Mouse (Mus musculus) bone marrow, adult 2 months (tissue): ENCODE measurements around the gene Tstd1.

Experiments
- CTCF ChIP-seq: fragments of 200-500 bp; IDR thresholded peaks from 2 replicates; pipeline ENCODE4 v1.5.1; 2011; ENCODE audit warnings: low read length, control low read depth; ENCODE audit not compliant: control insufficient read depth, insufficient read depth
- POLR2A ChIP-seq: fragments of 200-500 bp; IDR thresholded peaks from 2 replicates; pipeline ENCODE4 v1.6.1; 2011; ENCODE audit warnings: low read depth, mild to moderate bottlenecking, control low read depth, low read length, borderline replicate concordance; ENCODE audit not compliant: control insufficient read depth

GRCm38 (mm10) chr1:171465749-171466412 is 47.2 kb downstream of the Tstd1 start:
- no peak for TF ChIP-seq CTCF
- TF ChIP-seq POLR2A: no peak
